Mouse (Mus musculus) erythroid progenitor cell, adult 5-6 weeks (primary cell): Measurements from ENCODE around the gene Ino80d. TPM values are rescaled to one million over a fixed set of nuclear protein-coding genes. Genes with fewer than 3 reads are reported as not detected.
A peak's percentile ranks its signal among the peaks of the same experiment; 100 is the strongest.
"Not testable (repeated sequence)": the region's sequence is repeated elsewhere in the genome, so short reads cannot be mapped to it uniquely, and the experiment has no call there.

Experiments
- ATAC-seq: replicated peaks from 2 replicates; pipeline ENCODE4 v1.8.0; 2016; ENCODE audit warnings: moderate number of reproducible peaks, mild to moderate bottlenecking, moderate TSS enrichment, inconsistent platforms; ENCODE audit not compliant: poor library complexity, low FRiP score, severe bottlenecking
- total RNA-seq, 2 experiments: library from RNA; stranded (forward) in 1 of 2; stranded (reverse) in 1 of 2; fragments of 150-400 nt in 1 of 2; fragments of 186-747, 209-891 nt in 1 of 2; gene quantifications; 2 replicates each; pipeline versions ENCODE4 v1.2.3 to v1.2.4; 2015 to 2017; ENCODE audit warnings: low replicate concordance in 2 of 2

The Ino80d gene
- total RNA-seq (2015; ENCODE audit: low replicate concordance) (22.3 and 24.7 TPM in 2 replicates), total RNA-seq (2017; ENCODE audit: low replicate concordance) (16.8 and 20.4 TPM in 2 replicates)

- ATAC-seq = peak; percentile 90
Measured at GRCm38 (mm10) chr1:63114136-63114781, at the start of gene Ino80d. TSS of gene Ino80d (minus strand) at chr1:63114667.

GRCm38 (mm10) chr1:63140231-63140630 is 25.8 kb upstream of the Ino80d start:
- no peak for ATAC-seq

GRCm38 (mm10) chr1:63138586-63138985 is 24.1 kb upstream of the Ino80d start:
- not testable (repeated sequence) for ATAC-seq

- ATAC-seq = no peak
Measured at GRCm38 (mm10) chr1:63137971-63138370, 23.5 kb upstream of the Ino80d start.

- no peak for ATAC-seq
Measured at GRCm38 (mm10) chr1:63134530-63134929, 20.1 kb upstream of the Ino80d start.

GRCm38 (mm10) chr1:63131766-63132165 is 17.3 kb upstream of the Ino80d start:
- no peak for ATAC-seq

- no peak for ATAC-seq
Measured at GRCm38 (mm10) chr1:63130883-63131282, 16.4 kb upstream of the Ino80d start.

- no peak for ATAC-seq
Measured at GRCm38 (mm10) chr1:63129857-63130690, 15.6 kb upstream of the Ino80d start.

- no peak for ATAC-seq
Measured at GRCm38 (mm10) chr1:63129273-63129672, 14.8 kb upstream of the Ino80d start.

- ATAC-seq = no peak
Measured at GRCm38 (mm10) chr1:63126206-63126605, 11.7 kb upstream of the Ino80d start.

GRCm38 (mm10) chr1:63123823-63124450 is 9.5 kb upstream of the Ino80d start:
- no peak for ATAC-seq

- no peak for ATAC-seq
Measured at GRCm38 (mm10) chr1:63122005-63122404, 7.5 kb upstream of the Ino80d start.

- no peak for ATAC-seq
Measured at GRCm38 (mm10) chr1:63120382-63120781, 5.9 kb upstream of the Ino80d start.

GRCm38 (mm10) chr1:63119675-63120074 is 5.2 kb upstream of the Ino80d start:
- no peak for ATAC-seq

GRCm38 (mm10) chr1:63115540-63115939 is 1.1 kb upstream of the Ino80d start:
- ATAC-seq = no peak

- ATAC-seq = no peak
Measured at GRCm38 (mm10) chr1:63115096-63115495, 629 bp upstream of the Ino80d start.

GRCm38 (mm10) chr1:63113274-63114135 is 962 bp downstream of the Ino80d start:
- ATAC-seq = 0 out of 2 replicates have a peak, but pooled peaks have one; percentile 23

- ATAC-seq = peak; percentile 31
Measured at GRCm38 (mm10) chr1:63112865-63113261, 1.6 kb downstream of the Ino80d start.

- no peak for ATAC-seq
Measured at GRCm38 (mm10) chr1:63112151-63112864, 2.2 kb downstream of the Ino80d start.
